Mouse (Mus musculus) midbrain, embryonic 15.5 days (tissue): ENCODE results near the gene Lyst. TPM values are rescaled to one million over a fixed set of nuclear protein-coding genes. Genes with fewer than 3 reads are reported as not detected.
"Not testable (repeated sequence)": the region's sequence is repeated elsewhere in the genome, so short reads cannot be mapped to it uniquely, and the experiment has no call there.

Source experiments
- ATAC-seq: fragments of 200-750 bp; cut with Nextera tagmentation; replicated peaks from 2 replicates; pipeline ENCODE4 v1.8.0; 2017; ENCODE audit warnings: moderate TSS enrichment
- H3K27ac ChIP-seq: fragments of 300-500 bp; sonication (generic); 2 replicates; pipeline ENCODE4 v1.5.1; 2015; ENCODE audit warnings: mild to moderate bottlenecking, inconsistent platforms
- H3K27me3 ChIP-seq: fragments of 300-500 bp; sonication (generic); replicated peaks from 2 replicates; pipeline ENCODE4 v1.6.1; 2015; ENCODE audit warnings: inconsistent platforms
- H3K36me3 ChIP-seq: fragments of 300-500 bp; sonication (generic); replicated peaks from 2 replicates; pipeline ENCODE4 v1.6.1; 2015; ENCODE audit warnings: inconsistent platforms
- H3K4me1 ChIP-seq: fragments of 300-500 bp; sonication (generic); 2 replicates; pipeline ENCODE4 v1.6.1; 2015; ENCODE audit warnings: inconsistent platforms
- H3K4me2 ChIP-seq: fragments of 300-500 bp; sonication (generic); 2 replicates; pipeline ENCODE4 v1.6.1; 2015; ENCODE audit warnings: inconsistent platforms, mild to moderate bottlenecking, moderate library complexity
- H3K4me3 ChIP-seq: fragments of 300-500 bp; sonication (generic); 2 replicates; pipeline ENCODE4 v1.5.1; 2015; ENCODE audit warnings: mild to moderate bottlenecking, inconsistent platforms
- H3K9ac ChIP-seq: fragments of 300-500 bp; sonication (generic); 2 replicates; pipeline ENCODE4 v1.6.1; 2015; ENCODE audit warnings: mild to moderate bottlenecking, inconsistent platforms
- H3K9me3 ChIP-seq: fragments of 300-500 bp; sonication (generic); 2 replicates; pipeline ENCODE4 v1.6.1; 2016; ENCODE audit warnings: inconsistent platforms
- WGBS: fragments of 180-500 bp; shearing (Covaris S2); methylation state at CpG from one replicate; pipeline ENCODE4 v1.1.7; 2015; ENCODE audit warnings: mixed read lengths; 5-methylcytosine and 5-hydroxymethylcytosine counted together
- polyA plus RNA-seq: library from polyadenylated mRNA; unstranded; fragments of >200 nt; fragmentation: Nextera tagmentation; extraction: Ambion mirVana; gene quantifications from 2 replicates; pipeline ENCODE4 v1.2.1, GENCODE M21; 2015

Gene Lyst
- polyA plus RNA-seq, result 5.1 and 5.6 TPM in 2 replicates

DNA sequence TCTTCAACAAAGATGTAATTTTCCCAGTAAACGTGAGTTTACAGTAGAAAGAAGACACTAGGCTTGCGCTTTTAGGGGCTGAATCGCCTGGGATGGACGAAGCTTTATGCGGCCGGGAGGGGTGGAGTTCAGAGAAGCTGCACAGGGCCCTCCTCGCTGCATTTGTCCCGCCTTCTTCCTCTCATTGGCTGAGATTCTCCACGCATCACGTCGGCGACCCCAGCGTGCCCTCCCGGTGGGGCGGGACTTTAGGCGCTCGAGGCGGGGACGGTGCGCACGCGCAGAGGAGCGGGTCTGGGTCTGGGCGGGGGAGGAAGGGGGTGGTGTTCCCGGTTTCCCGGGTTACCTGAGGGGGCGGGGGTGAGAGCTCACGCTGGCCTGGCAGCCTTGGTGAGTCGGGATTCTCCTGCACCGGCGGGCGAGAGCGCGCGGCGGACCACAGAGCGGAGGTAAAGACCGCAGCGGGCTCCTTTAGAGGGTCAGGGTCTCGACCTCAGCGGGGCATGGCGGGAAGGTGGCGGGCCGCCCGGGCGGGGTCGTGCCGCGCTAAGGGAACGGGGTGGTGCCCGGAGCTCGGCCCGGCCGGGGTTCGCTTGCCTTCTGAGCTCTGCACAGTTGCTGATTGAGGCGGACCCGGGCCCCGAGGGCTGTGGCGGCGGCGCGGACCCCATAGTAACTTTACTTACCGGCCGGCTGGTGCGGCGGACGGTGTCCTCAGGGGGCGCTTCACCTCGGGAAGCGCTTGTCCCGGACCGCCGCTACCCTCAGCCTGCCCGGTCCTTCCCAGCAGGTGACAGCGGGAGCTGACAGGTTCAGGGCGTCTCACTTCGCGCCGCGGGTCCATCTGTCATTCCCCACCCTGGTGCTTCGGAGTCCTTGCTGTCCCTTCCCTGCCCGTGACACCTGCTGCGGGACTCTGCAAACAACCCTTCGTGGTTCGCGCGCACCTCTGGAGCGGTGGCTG lies at the start of gene Lyst:
TSS of gene Lyst (plus strand) at position 350 of the 964 bp plus-strand sequence.
- Histone ChIP-seq H3K9ac (peak within 1 kb of the TSS; percentile 61), H3K9me3 (no peaks in the 10 kb centered on the region), H3K4me3 (peak within 1 kb of the TSS; percentile 82), H3K36me3 (no peaks in the 10 kb centered on the region), H3K4me2 (peak within 1 kb of the TSS; percentile 90), H3K27me3 (no peaks in the 10 kb centered on the region), H3K27ac (peak within 1 kb of the TSS; percentile 88), H3K4me1 (peaks cover 15% of the 10 kb centered on the region)
- under 1% methylated on average over 85 of the region's 88 CpGs for WGBS
- peak; percentile 99 for ATAC-seq

- H3K27ac ChIP-seq, H3K9ac ChIP-seq, H3K4me1 ChIP-seq, ATAC-seq, H3K27me3 ChIP-seq, H3K36me3 ChIP-seq, H3K9me3 ChIP-seq, H3K4me2 ChIP-seq, H3K4me3 ChIP-seq: not testable (repeated sequence)
- WGBS, result 91% methylated on average over 10 of the region's 10 CpGs
Measured at GRCm38 (mm10) chr13:13543073-13543472, 47.1 kb upstream of the Lyst start.

DNA sequence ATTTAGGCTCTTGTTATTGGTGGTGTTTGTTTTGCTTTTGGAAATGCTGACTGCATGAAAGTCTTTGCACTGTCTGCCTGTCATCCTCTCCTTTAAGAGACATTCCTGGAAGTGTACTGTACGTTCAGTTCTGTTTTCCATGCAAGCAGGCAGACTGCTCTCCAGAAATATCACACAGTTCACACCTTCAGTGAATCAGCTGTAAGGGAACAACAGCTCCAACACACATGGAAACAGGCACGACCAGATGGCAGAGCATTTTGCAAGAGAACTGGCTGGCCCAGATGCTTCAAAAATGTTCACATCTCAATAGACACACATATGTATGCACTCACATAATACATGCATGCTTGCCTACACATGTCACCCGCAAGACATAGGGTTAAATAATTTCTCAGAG lies 43.4 kb upstream of the Lyst start:
- ATAC-seq, result no peak
- H3K9ac ChIP-seq, result no peak overlapping the region
- 69% methylated on average over 3 of the region's 3 CpGs for WGBS

GRCm38 (mm10) chr13:13547889-13548288 lies 42.3 kb upstream of the Lyst start:
- H3K9ac ChIP-seq, result no peak overlapping the region
- H3K27ac ChIP-seq, result no peak overlapping the region
- WGBS, result 92% methylated on average over 4 of the region's 4 CpGs
- no peaks in the 10 kb centered on the region for H3K9me3 ChIP-seq
- no peak overlapping the region for H3K4me2 ChIP-seq
- ATAC-seq, result no peak
- no peaks in the 10 kb centered on the region for H3K4me1 ChIP-seq
- H3K4me3 ChIP-seq, result no peak overlapping the region
- H3K27me3 ChIP-seq, result no peaks in the 10 kb centered on the region
- H3K36me3 ChIP-seq, result no peaks in the 10 kb centered on the region

More for the DNA sequence above, 43.4 kb upstream of the Lyst start:
- no peaks in the 10 kb centered on the region for H3K9me3 ChIP-seq
- H3K4me1 ChIP-seq, result no peaks in the 10 kb centered on the region
- H3K4me3 ChIP-seq, result no peak overlapping the region
- H3K4me2 ChIP-seq, result no peak overlapping the region
- no peaks in the 10 kb centered on the region for H3K36me3 ChIP-seq
- no peak overlapping the region for H3K27ac ChIP-seq
- H3K27me3 ChIP-seq, result no peaks in the 10 kb centered on the region

GRCm38 (mm10) chr13:13548431-13549190 lies 41.6 kb upstream of the Lyst start:
- 87% methylated on average over 6 of the region's 6 CpGs for WGBS
- H3K4me2 ChIP-seq, result no peak overlapping the region
- H3K9ac ChIP-seq, result no peak overlapping the region
- H3K9me3 ChIP-seq, result no peaks in the 10 kb centered on the region
- no peak overlapping the region for H3K4me3 ChIP-seq
- no peak for ATAC-seq
- H3K27me3 ChIP-seq, result no peaks in the 10 kb centered on the region
- no peaks in the 10 kb centered on the region for H3K36me3 ChIP-seq
- H3K4me1 ChIP-seq, result no peaks in the 10 kb centered on the region
- H3K27ac ChIP-seq, result no peak overlapping the region

DNA sequence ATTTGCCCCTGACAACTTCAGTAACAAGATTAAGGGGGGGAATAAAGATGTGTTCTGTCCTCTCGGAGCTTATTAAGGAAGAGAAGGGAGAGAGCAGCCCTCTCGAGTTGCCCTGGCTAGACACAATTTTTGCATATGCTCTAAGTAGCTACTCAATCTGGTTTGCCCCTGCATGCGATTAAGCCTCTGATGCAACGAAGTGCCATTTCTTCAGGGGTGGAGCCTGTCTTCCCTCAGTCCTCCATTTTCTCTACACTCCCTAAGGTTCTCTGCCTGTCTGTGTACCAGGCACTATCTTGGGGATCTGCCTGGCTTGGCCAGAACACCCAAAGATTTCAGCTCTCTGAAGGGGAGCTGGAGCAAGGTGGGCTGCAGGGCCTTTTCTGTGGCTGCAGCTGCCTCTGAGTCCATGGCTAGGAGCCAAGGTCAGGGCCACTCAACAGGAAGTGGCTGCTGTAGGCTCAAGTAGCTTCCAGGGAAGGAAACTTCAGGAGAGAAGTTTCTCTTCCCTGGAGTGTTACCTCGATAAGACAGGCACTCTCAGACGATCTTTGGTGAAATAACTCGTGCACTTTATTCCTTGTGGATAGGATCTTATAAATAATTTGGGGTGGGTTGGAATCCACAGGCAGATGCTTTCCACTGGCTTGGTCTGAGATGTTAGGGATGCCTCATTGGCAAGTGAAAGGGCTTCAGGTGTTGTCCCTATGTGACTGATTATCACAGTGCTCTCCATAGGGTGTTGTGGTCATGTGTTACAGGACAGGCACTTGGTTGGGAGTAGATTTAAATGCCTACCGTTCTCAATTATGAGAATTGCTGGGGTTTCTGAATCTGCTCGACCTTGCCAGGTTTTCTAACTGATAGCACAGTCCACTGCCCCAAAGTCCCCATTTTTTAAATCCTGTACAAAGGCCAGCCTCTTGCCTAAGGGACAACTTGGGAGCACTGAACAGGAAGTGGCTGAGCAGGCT lies 40.2 kb upstream of the Lyst start:
- ATAC-seq, result no peak
- 62% methylated on average over 9 of the region's 9 CpGs for WGBS
- no peaks in the 10 kb centered on the region for H3K27me3 ChIP-seq
- H3K36me3 ChIP-seq, result no peaks in the 10 kb centered on the region
- H3K27ac ChIP-seq, result no peak overlapping the region
- H3K9ac ChIP-seq, result no peak overlapping the region
- H3K4me2 ChIP-seq, result no peak overlapping the region
- H3K4me1 ChIP-seq, result no peaks in the 10 kb centered on the region
- H3K4me3 ChIP-seq, result no peak overlapping the region
- H3K9me3 ChIP-seq, result no peaks in the 10 kb centered on the region

DNA sequence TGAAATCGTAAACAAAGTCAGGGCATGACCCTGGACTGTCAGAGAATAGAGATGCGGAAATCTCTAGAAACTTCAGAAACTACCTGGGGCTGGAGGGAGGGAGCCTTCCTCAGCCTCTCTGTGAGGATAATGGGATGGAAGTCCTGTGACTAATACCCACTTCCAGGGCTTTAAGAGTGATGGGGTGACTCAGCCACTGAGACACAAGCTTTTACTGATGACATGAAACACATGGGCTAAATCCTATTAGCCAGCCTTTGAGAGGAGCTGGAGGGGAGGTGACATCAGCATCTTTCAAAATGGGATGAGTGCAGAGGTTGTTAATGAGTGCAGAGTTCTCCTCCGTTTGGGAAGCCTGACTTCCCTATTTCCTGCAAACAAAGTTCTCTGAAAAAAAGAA lies 38.2 kb upstream of the Lyst start:
- Histone ChIP-seq H3K9ac (no peak overlapping the region), H3K36me3 (no peaks in the 10 kb centered on the region), H3K27me3 (no peaks in the 10 kb centered on the region), H3K27ac (no peak overlapping the region), H3K4me3 (no peak overlapping the region), H3K9me3 (no peaks in the 10 kb centered on the region), H3K4me1 (no peaks in the 10 kb centered on the region), H3K4me2 (no peak overlapping the region)
- no peak for ATAC-seq
- 27% methylated on average over 3 of the region's 3 CpGs for WGBS

GRCm38 (mm10) chr13:13553660-13554059 lies 36.5 kb upstream of the Lyst start:
- no peak for ATAC-seq
- no peaks in the 10 kb centered on the region for H3K27me3 ChIP-seq
- H3K27ac ChIP-seq, result no peak overlapping the region
- no peaks in the 10 kb centered on the region for H3K9me3 ChIP-seq
- H3K9ac ChIP-seq, result no peak overlapping the region
- H3K4me2 ChIP-seq, result no peak overlapping the region
- no peaks in the 10 kb centered on the region for H3K36me3 ChIP-seq
- no peaks in the 10 kb centered on the region for H3K4me1 ChIP-seq
- 61% methylated on average over 1 of the region's 1 CpGs for WGBS
- no peak overlapping the region for H3K4me3 ChIP-seq

DNA sequence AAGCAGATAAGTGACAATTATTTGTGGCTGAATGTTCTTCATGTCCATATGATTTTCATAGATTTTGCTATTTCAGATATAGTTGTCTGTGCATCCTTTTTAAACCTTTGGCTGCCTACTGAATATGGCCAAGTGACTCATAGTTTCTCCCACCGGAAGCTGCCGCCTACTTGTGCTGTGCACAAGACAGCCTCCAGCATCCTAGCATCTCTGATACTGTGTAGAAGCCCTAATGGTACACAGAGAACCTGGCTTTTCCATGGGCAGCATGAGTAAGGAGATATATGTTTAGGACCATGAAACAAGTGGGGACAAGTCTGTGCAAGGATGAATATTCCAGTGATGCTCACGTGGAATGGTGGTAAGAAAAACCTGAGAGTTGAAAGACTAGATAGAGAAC lies 35.0 kb upstream of the Lyst start:
- H3K36me3 ChIP-seq, result no peaks in the 10 kb centered on the region
- no peak overlapping the region for H3K4me2 ChIP-seq
- no peak overlapping the region for H3K9ac ChIP-seq
- H3K4me1 ChIP-seq, result no peaks in the 10 kb centered on the region
- 87% methylated on average over 3 of the region's 3 CpGs for WGBS
- no peak for ATAC-seq
- no peaks in the 10 kb centered on the region for H3K9me3 ChIP-seq
- H3K4me3 ChIP-seq, result no peak overlapping the region
- no peaks in the 10 kb centered on the region for H3K27me3 ChIP-seq
- no peak overlapping the region for H3K27ac ChIP-seq

DNA sequence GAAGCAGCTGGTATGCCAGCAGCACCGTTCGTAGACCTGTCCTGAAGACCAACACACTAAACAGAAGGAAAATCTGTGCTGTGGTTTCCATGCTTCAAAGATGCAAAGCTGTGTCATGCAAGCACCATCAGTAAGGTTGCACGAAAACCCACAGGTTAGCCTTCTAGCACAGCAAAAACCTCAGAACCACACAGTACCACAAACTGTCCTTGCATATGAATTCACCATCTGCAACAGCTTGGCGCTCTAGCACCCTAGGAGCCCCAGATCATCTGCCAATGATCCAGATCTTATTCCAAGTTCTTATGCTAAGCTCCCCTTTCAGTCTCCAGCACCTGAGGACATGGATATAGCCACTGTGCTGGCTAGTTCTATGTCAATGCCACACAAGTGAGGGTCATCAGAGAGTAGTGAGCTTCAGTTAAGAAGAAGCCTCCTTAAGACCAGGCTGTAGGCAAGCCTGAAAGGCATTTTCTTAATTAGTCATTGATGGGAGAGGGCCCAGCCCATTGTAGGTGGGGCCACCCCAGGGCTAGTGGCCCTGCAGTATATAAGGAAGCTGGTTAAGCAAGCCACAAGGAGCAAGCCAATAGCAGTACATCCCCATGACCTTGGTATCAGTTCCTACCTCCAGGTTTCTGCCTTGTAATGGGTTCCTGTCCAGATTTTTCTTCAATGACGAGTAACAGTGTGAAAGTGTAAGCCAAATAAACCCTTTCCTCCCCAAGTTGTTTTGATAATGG lies 33.0 kb upstream of the Lyst start:
- no peak for ATAC-seq
- no peaks in the 10 kb centered on the region for H3K36me3 ChIP-seq
- H3K4me1 ChIP-seq, result no peaks in the 10 kb centered on the region
- H3K9me3 ChIP-seq, result no peaks in the 10 kb centered on the region
- no peak overlapping the region for H3K9ac ChIP-seq
- WGBS, result 87% methylated on average over 5 of the region's 5 CpGs
- H3K27me3 ChIP-seq, result no peaks in the 10 kb centered on the region
- no peak overlapping the region for H3K4me3 ChIP-seq
- H3K27ac ChIP-seq, result no peak overlapping the region
- H3K4me2 ChIP-seq, result no peak overlapping the region

GRCm38 (mm10) chr13:13558251-13558650 lies 31.9 kb upstream of the Lyst start:
- H3K4me1 ChIP-seq, result no peaks in the 10 kb centered on the region
- H3K9me3 ChIP-seq, result no peaks in the 10 kb centered on the region
- no peak overlapping the region for H3K4me2 ChIP-seq
- no peak for ATAC-seq
- H3K27ac ChIP-seq, result no peak overlapping the region
- no peak overlapping the region for H3K4me3 ChIP-seq
- H3K9ac ChIP-seq, result no peak overlapping the region
- WGBS, result 74% methylated on average over 2 of the region's 2 CpGs
- no peaks in the 10 kb centered on the region for H3K36me3 ChIP-seq
- H3K27me3 ChIP-seq, result no peaks in the 10 kb centered on the region
